Mouse (Mus musculus) cerebellum, adult 18-20 months (tissue): ENCODE measurements around the gene Bcor.

Experiments
- DNase-seq, 2 experiments: peaks; one replicate each; pipeline ENCODE4 v3.0.0; 2021

The Bcor gene

GRCm38 (mm10) chrX:12151269-12151995, 8.7 kb downstream of the Bcor start:
- DNase-seq: no peak

DNA sequence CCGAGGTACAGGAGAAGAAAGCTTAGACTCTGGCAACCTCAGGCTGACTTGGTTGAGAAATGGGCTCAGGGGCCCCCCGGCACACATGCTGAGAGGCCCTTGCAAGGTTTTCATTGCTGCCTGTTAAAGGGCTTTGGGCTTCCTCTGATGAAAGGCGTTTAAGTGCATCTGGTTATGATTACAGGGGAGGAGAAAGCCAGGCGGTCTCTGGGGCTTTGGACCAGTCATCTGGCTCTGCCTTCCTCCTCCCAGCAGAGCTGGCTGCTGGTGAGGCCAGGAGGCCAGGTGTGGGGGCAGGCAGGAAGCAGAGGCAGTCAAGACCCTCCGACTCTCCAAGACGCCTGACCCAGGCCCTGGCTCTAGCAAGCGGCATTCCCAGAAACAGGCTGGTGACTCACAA, 9.7 kb downstream of the Bcor start:
- no peak for DNase-seq

- no peak for DNase-seq
Measured at GRCm38 (mm10) chrX:12146263-12146662, 13.9 kb downstream of the Bcor start.

- no peak for DNase-seq
Measured at GRCm38 (mm10) chrX:12142832-12143231, 17.3 kb downstream of the Bcor start.

DNA sequence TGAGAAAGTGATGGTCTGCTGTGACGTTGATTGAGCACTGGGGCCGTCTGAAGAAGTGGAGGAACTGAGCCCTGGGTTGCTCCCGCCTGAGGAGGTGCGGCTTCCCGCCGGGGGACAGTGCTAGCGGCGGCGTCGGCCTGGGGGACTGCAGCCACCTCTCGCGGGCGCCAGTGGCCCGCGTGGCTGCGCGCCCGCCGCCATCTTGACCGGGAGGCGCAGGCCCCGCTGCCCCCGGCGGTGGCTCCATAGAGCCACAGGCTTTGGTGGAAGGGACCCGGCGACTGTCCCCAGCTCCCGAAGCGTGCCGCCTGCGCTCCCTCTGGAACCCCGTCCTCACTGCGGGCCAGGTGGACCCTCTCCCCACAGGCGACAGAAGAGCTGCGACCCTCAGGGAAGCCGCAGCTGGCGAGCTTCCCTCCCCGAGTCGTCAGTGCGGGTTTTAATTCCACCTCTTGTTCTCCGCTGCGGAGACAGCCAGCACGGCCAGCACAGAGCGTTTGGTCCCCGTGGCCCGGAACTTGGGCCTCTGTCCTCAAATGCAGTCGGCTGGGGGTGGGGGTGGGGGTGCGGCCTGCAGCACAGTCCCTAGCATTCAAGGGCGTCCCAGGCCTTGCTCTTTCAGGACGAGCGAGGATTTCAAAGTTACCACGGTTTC, 19.9 kb downstream of the Bcor start:
- DNase-seq: no peak

DNA sequence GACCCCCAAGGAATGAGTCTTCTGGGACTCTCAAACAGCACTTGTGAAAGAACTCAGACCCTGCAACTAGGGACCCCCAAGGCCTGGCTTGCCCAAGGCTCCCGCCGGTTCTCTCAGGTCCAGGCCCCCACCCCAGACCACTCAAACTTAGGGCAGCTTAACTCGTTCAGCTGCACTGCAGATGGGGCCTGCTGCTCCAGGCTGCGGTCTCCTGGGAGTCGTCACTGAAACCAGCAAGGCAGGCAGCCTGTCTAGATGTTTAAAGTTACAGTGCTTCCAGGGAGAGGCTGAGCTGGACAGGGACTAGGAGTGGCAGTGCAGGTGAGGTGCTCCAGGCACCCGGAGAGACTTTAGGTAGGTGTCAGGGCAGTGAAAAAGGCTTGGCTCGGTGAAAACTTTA, 21.9 kb downstream of the Bcor start:
- DNase-seq: no peak

GRCm38 (mm10) chrX:12137121-12137521, 23.0 kb downstream of the Bcor start:
- no peak for DNase-seq

DNA sequence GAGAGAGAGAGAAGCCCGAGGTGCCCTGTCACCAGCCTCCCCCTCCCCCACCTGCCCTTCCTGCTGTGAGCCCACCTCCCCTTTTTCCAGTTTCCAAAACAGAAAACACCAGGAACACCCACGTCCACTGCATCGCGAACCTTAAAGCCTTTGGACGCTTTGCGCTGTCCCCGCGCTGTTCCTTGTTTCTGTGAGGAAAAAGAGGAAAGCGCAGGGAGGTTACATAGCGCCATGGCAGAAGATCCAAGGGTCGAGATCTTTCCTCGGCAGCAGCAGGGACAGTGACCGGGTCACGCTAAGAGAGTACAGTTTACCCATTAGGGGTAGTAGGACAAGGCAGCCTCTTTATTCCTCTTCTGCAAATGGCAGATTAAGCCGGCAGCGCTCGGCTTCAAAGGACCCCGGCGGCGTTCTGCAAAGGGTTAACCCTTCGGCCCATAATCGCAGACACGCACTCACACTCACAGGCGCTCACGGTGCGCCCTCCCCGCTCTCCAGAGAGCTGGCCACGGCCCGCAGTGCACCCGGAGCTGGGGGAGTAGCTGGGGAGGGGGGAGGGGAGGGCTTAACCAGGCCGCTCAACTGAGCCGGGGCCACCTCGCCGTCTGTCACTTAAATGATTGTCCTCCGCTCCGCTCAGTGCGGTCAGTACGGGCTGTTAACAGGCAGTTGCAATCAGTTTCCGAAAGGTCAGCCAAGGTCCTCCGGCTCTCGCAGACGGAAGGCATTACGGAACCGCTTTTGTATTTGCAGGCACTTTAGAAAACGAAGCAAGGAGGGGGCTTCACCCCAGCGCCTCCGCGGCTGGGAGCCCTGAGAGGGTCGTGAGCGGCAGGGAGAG, 23.7 kb downstream of the Bcor start:
- peak in 1 of 2 experiments; percentile 33 for DNase-seq

DNA sequence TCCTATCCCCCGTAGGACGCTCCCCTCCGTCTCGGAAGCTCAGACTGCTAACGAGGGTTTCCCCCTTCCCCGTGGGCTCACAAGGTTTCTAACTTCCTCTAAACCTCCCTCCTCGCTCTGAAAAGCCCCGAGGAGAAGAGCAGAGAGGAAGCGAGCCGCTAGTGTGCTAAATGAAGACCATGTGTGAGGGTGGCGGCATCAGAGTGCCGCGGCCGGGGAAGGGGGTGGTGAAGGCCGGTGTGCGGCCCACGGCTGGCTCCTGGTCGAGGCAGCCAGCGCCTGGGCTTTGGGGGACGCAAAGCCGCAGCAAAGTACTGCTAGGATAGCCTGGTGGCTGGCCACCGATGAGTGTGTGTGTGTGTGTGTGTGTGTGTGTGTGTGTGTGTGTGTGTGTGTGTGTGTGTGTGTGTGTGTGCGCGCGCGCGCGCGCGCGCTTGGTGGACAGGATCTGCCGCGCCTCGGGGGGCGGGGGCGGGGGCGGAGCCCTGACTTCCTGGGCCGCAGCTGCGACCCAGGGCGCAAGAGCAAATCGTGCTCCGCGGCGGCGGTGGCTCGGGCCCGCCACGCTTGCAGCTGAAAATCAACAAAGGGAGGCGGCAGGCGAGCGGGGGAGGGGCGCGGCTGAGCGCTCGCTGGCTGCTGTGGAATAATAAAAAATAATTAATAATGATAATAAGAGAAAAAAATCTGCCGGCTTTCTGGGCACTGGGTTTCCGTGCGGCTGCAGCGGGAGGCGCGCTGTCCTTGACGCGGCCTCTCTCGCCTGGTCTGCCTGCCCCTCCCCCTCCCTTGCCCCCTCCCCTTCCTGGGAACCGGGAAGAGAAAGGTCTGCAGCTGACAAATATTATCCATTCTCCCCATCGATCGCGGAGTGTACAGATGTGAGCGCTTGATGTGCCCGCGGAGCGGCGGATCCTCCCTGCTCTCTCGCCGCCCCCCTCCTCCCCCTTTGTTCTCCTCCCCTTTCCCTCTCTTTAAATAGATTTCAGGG, 24.7 kb downstream of the Bcor start:
- peak; percentile 16 to 66 for DNase-seq

DNA sequence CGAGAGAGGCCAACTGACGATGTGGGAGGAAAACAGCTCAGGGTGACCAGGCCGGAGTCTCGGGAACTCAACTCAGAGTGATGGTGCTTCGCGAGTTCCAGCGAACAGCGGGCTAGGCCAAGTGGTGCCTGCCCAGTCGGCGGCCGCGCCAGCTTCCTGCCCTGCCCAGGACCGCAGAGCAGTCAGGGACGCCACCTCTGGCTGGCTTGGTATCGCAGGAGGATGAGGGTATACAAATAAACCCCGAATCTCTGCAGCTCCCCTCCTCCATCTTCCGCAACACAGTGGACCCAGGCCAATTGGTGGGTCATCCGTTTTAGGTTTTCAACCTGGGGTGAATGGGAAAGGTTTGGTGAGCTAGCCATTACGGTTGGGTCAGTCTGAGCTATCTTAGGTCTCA, 25.6 kb downstream of the Bcor start:
- DNase-seq: peak; percentile 57 to 58

- no peak for DNase-seq
Measured at GRCm38 (mm10) chrX:12133836-12134431, 26.2 kb downstream of the Bcor start.

- DNase-seq: no peak
Measured at GRCm38 (mm10) chrX:12133178-12133835, 26.8 kb downstream of the Bcor start.

DNA sequence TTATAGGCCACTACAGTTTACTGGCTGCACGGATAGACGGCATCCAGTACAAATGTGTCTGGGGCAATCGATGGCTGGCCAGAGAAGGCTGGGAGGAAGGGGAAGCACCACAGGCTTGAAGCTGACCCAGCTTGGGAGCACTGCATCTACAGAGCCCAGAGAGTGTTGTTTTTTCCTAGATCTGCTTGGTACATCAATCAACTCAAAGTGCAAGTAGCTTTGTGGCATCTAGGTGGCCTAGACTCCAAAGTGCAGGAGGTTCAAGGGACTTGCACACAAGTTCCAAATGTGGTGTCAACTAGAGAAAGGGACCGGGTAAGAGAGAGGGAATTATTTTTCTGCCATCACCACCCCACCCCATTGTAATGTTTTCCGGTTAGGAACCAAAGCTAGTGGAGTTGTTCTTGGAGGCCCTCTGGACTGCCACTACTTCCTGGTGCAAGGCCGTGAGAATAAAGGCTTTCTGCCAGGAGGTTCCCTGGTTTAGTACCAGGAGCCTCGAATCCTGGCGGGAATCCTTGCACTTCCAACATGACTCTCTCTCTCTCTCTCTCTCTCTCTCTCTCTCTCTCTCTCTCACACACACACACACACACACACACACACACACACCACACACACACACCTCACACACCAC, 27.5 kb downstream of the Bcor start:
- DNase-seq: no peak

GRCm38 (mm10) chrX:12129828-12130809, 30.0 kb downstream of the Bcor start:
- DNase-seq: no peak

DNA sequence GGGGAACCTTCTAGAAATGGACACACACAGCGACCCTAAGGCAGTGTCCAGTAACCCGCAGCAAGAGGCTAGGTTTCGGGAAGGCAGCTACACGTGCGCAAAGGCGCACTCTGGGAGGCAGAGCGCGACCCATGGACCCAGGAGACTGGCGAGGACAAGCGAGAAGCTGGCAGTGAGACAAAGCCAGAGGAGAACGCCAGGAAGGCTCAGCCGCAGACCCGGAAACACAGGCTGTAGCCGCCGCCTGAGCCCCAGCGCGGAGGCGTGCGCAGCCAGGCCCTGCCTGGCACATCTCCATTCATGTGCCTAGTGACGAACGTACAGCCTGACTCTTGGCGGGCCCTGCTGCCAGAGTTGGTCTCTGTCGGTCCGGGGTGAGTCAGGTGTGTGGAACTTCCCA, 30.9 kb downstream of the Bcor start:
- peak; percentile 26 to 44 for DNase-seq

GRCm38 (mm10) chrX:12128165-12129083, 31.7 kb downstream of the Bcor start:
- no peak for DNase-seq

DNA sequence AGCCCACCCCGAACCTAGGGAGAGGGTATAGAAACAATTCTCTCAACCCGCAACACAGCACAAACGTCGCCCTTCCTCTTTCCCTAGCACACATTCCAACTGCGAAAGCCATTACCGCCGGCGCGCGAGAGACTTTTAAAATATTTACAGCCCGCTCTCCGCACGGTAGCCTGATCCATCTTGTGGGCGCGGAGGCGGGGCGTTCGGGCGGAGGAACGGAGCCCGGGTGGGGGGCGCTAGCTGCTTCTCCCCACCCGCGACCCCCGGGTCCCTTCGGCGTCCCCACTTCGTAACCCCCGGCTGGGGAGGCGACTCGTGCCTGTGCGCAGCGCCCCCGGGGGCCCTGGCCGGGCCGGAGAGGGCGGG, 32.4 kb downstream of the Bcor start:
- DNase-seq: no peak

- no peak for DNase-seq
Measured at GRCm38 (mm10) chrX:12127106-12127670, 33.0 kb downstream of the Bcor start.
